Mouse (Mus musculus) stomach, postnatal 0 days (tissue): ENCODE results near the gene Gm13283.
"Not testable (repeated sequence)": the region's sequence is repeated elsewhere in the genome, so short reads cannot be mapped to it uniquely, and the experiment has no call there.

ENCODE experiments used
- CTCF ChIP-seq: IDR thresholded peaks from 2 replicates; pipeline ENCODE4 v1.5.1; 2016; ENCODE audit warnings: antibody characterized with exemption, low read depth, mild to moderate bottlenecking, moderate library complexity
- EP300 ChIP-seq: optimal IDR thresholded peaks from 2 replicates; pipeline ENCODE3; 2016; ENCODE audit warnings: antibody characterized with exemption

DNA sequence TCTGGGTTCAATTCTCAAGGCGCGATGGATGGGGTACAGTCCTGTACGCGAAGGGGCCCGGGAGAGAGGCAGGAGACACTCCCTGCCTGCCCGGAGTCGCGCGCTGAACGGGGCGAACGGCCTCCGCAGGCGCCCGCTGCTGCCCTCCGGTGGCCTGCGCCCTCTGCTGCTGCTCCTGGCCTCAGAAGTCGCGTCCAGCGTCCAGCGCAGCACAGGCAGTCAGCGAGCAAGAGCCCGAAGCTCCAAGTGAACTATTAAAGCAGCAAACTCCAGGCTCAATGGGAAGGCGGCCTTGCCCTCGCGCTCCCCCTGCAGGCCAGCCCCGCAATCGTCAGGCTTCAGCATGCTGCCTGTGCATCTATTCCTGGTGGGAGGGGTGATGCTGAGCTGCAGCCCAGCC is 512 bp downstream of the Gm13283 start:
- peak; percentile 71 for TF ChIP-seq CTCF
- TF ChIP-seq EP300, result not testable (repeated sequence)
